Mouse (Mus musculus) embryonic facial prominence, embryonic 14.5 days (tissue): ENCODE measurements at regions not wholly inside any gene's neighbourhood (a gene's known extent, or its start where the extent isn't known, plus 50 kb on each side); places are given as distances from the start of the nearest gene placed in this dataset.

Experiments used
- ATAC-seq: fragments of 200-750 bp; cut with Nextera tagmentation; 2 replicates; pipeline ENCODE4 v1.8.0; 2017; ENCODE audit warnings: low read depth, moderate number of reproducible peaks, moderate TSS enrichment
- DNase-seq: peaks from one replicate; pipeline ENCODE4 v3.0.0-alpha.2; 2015; ENCODE audit warnings: low spot score
- H3K27ac ChIP-seq: fragments of 300-500 bp; sonication (generic); replicated peaks from 2 replicates; pipeline ENCODE4 v1.5.1; 2014; ENCODE audit warnings: low read depth, mild to moderate bottlenecking, low read length, moderate library complexity
- H3K27me3 ChIP-seq: fragments of 300-500 bp; sonication (generic); replicated peaks from 2 replicates; pipeline ENCODE4 v1.6.1; 2014; ENCODE audit warnings: low read length; ENCODE audit not compliant: control insufficient read depth, insufficient read depth
- H3K36me3 ChIP-seq: fragments of 300-500 bp; sonication (generic); 2 replicates; pipeline ENCODE4 v1.6.1; 2014; ENCODE audit warnings: low read length, mixed read lengths; ENCODE audit not compliant: control insufficient read depth, insufficient read depth
- H3K4me1 ChIP-seq: fragments of 300-500 bp; sonication (generic); 2 replicates; pipeline ENCODE4 v1.6.1; 2014; ENCODE audit warnings: antibody characterized with exemption, low read length; ENCODE audit not compliant: control insufficient read depth, insufficient read depth
- H3K4me2 ChIP-seq: fragments of 300-500 bp; sonication (generic); 2 replicates; pipeline ENCODE4 v1.6.1; 2014; ENCODE audit warnings: low read depth, mild to moderate bottlenecking, low read length, moderate library complexity, mixed read lengths
- H3K4me3 ChIP-seq: fragments of 300-500 bp; sonication (generic); 2 replicates; pipeline ENCODE4 v1.5.1; 2014; ENCODE audit warnings: low read depth, mild to moderate bottlenecking, low read length
- H3K9ac ChIP-seq: fragments of 300-500 bp; sonication (generic); 2 replicates; pipeline ENCODE4 v1.6.1; 2014; ENCODE audit warnings: low read depth, mild to moderate bottlenecking, low read length, moderate library complexity, mixed read lengths
- H3K9me3 ChIP-seq: fragments of 300-500 bp; sonication (generic); 2 replicates; pipeline ENCODE4 v1.6.1; 2016; ENCODE audit warnings: low read length; ENCODE audit not compliant: control insufficient read depth
- WGBS: fragments of 180-500 bp; shearing (Covaris S2); extraction: QIAGEN DNeasy Blood & Tissue Kit; methylation state at CpG from one replicate; pipeline ENCODE4 v1.1.7; 2014; 5-methylcytosine and 5-hydroxymethylcytosine counted together

DNA sequence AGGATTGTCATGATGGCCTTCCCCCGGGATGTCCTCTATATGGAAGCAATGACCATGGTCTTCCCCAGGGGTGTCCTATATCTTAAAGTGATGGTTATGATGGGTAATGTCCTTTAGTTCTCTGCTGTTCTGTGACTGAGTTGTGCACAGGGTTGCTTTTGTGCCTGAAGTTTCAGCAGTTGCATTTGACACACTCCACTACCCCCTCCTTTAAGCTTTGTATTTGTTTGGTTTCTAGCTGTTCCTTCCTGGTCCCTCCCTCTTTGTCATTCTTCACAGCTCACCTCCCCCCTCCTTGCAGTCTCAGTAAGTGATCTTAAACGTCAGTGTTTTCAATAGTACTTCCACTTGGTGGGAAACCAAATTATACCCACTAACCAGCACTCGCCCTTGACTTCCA lies 464.4 kb downstream of the Nedd1 start:
- Histone ChIP-seq H3K36me3 (no peaks in the 10 kb centered on the region), H3K4me3 (no peak overlapping the region), H3K9me3 (no peaks in the 10 kb centered on the region), H3K27me3 (no peaks in the 10 kb centered on the region), H3K9ac (no peak overlapping the region), H3K4me2 (no peak overlapping the region), H3K4me1 (no peaks in the 10 kb centered on the region), H3K27ac (no peak overlapping the region)
- DNase-seq, result no peak
- ATAC-seq, result no peak
- 61% methylated on average over 3 of the region's 3 CpGs for WGBS

DNA sequence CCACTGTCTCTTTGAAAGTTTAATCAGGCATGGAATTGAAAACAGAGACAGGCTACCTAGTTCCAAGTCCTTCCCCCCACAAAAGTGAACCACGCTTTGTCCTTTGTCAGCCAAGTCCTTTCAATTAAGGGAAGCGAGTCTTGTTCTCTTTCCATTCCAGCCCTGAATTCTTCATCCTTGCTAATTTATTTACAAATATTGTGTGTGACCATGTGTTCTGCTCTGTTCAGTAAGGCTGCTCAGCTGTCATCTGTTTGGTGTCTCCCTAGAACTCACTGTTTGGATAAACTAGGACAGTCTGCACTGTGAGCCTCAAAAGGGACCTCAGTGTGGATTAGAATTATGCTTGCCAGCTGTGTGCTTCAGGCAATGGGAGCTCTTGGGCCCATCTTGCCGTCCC lies 473.6 kb downstream of the Nedd1 start:
- no peaks in the 10 kb centered on the region for H3K4me1 ChIP-seq
- H3K4me2 ChIP-seq, result no peak overlapping the region
- no peak overlapping the region for H3K9ac ChIP-seq
- no peaks in the 10 kb centered on the region for H3K36me3 ChIP-seq
- DNase-seq (peak; percentile 78), ATAC-seq (0 out of 2 replicates have a peak, but pooled peaks have one; percentile 57)
- H3K27ac ChIP-seq, result no peak overlapping the region
- no peak overlapping the region for H3K4me3 ChIP-seq
- WGBS, result 29% methylated on average over 3 of the region's 3 CpGs
- no peaks in the 10 kb centered on the region for H3K9me3 ChIP-seq
- H3K27me3 ChIP-seq, result no peaks in the 10 kb centered on the region; the same call in 1 of the 2 replicates

DNA sequence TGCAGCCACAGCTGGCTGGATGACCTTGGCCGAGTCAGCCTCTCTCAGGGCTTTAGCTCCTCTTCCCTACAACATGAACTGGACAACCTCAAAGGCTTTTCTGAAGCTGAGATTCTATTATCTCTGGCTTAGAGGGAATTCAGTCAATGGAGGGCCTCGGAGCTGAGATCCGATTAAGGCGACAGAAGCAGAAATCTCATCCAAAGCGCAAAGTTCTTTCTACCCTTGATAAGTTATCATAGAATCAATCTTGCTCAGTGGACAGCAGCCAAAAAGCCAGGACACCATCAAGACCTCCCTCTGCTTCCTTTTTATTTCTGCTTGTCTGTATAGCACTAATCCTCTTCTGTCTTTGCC lies 474.8 kb downstream of the Nedd1 start:
- Histone ChIP-seq H3K4me2 (no peak overlapping the region), H3K4me1 (no peaks in the 10 kb centered on the region), H3K9ac (no peak overlapping the region), H3K27ac (no peak overlapping the region), H3K9me3 (no peaks in the 10 kb centered on the region), H3K4me3 (no peak overlapping the region), H3K27me3 (no peaks in the 10 kb centered on the region; the same call in 1 of the 2 replicates), H3K36me3 (no peaks in the 10 kb centered on the region)
- ATAC-seq (no peak), DNase-seq (no peak)
- WGBS, result 48% methylated on average over 5 of the region's 5 CpGs

DNA sequence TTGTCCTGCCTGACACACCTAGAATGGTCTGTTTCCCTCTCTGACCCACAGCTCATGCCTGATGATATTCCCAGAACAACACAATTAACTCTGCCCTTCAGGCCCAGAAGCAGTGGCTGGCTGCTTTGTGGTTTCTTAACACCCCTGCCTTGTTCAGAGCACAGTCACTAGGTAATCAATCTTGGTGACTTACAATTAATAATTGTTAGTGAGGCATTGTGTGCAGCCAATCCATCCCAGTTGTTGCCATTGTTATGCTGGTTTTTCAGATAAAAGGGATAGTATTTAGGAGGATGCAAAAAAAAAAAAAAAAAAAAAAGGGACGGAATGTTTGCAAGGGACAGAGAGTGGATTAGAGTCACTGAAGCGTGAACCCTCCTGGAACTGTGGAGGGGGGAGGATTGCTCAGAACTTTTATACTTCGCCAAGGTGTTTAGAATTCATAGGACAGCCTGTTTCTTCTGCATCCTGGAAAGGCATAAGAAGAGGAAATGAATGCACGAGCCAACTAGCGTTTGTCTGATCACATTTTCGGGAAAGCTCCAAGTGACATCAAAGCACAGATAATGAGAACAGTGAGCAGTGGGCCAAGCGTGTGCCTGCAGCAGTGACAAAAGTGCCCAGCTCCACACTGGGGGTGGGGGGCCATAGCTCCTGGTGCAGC lies 475.3 kb downstream of the Nedd1 start:
- Histone ChIP-seq H3K9ac (no peak overlapping the region), H3K4me1 (no peaks in the 10 kb centered on the region), H3K27ac (no peak overlapping the region), H3K4me2 (no peak overlapping the region), H3K9me3 (no peaks in the 10 kb centered on the region), H3K4me3 (no peak overlapping the region), H3K36me3 (no peaks in the 10 kb centered on the region), H3K27me3 (no peaks in the 10 kb centered on the region; the same call in 1 of the 2 replicates)
- DNase-seq (no peak), ATAC-seq (no peak)
- WGBS, result 31% methylated on average over 7 of the region's 7 CpGs

DNA sequence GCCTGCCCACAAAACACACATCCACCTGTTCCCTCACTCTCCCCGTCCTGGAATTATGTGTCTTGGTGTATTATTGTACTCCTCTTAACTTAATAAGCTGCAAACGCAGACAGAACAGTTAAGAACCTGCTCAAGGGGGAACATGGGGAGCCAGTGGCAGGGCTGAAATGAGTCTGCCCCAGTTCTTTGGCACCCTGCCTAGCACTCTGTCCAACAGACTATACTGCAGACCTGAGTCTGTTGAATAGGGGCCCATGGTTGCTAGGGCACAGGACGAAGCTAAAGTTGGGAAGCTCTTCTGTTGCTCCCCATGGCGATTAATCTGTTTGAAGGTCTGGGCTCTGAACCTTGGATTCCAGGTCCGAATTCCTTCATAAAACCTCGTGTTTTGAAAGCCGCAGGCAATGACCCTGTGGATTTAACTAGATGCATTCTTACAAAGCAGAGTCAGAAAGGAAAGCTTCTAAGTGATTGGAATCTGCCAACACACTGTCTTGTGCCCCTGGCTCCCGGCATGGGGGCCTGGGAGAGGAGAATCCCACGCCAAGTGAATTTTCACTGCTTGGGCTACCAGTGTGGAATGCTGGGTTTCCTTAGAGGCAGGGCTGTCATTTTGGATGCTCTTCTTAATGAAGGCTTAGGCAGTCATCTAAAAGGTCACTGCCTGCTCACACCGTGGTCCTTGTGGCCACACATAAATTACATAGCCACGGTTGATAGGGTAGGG lies 479.3 kb downstream of the Nedd1 start:
- ATAC-seq, result peak; percentile 37; the same call in 1 of the 2 replicates
- Histone ChIP-seq H3K27ac (no peak overlapping the region), H3K36me3 (no peaks in the 10 kb centered on the region), H3K4me2 (no peak overlapping the region), H3K4me3 (no peak overlapping the region), H3K9me3 (no peaks in the 10 kb centered on the region), H3K4me1 (no peaks in the 10 kb centered on the region), H3K9ac (no peak overlapping the region), H3K27me3 (no peaks in the 10 kb centered on the region)
- WGBS, result 50% methylated on average over 11 of the region's 11 CpGs
- peak; percentile 65 for DNase-seq

DNA sequence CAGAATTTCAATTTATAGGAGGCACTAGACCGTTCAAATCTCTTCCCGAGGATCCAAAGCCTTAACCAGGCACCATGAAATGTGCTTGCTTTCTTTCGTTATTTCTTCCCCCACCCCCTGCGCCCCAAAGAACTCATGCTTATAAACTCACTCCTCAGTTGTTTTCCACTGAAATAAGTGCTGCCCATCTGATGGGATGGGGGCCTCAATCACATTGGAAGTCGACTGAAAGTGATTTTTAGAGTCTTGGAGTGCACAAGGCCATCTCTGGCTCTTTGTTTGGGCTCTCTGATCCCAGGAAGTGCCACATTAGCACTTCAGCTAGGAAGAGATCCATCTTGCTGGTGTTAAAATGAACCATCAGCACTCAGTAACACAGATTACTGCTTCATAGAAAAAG lies 484.3 kb downstream of the Nedd1 start:
- no peaks in the 10 kb centered on the region for H3K9me3 ChIP-seq
- H3K36me3 ChIP-seq, result no peaks in the 10 kb centered on the region
- no peaks in the 10 kb centered on the region for H3K4me1 ChIP-seq
- no peaks in the 10 kb centered on the region for H3K27me3 ChIP-seq
- H3K4me3 ChIP-seq, result no peak overlapping the region
- H3K4me2 ChIP-seq, result no peak overlapping the region
- H3K9ac ChIP-seq, result no peak overlapping the region
- H3K27ac ChIP-seq, result no peak overlapping the region
- WGBS, result 54% methylated on average over 5 of the region's 5 CpGs
- no peak for ATAC-seq
- no peak for DNase-seq

DNA sequence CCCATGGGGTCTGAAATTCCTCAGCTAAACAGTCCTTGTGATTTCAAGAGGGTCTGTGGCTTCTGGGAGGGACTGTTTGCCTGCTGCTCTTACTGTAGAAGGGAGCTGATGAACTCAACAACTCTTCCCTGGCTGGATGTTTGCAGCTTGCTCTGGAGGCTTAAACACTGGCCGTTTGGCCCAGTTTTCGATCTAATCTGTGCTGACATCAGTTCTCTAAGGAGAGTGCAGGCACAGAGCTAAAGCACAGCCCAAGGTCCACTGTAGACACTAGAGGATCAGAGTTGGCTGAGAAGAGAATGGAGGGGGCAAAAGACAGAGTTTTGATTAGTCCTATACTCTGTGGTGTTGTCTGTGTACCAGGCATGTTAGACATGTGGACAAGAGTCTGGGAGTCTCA lies 490.1 kb downstream of the Nedd1 start:
- ATAC-seq, result no peak
- H3K27ac ChIP-seq, result no peak overlapping the region
- no peaks in the 10 kb centered on the region for H3K36me3 ChIP-seq
- WGBS, result 47% methylated on average over 2 of the region's 2 CpGs
- no peak overlapping the region for H3K4me3 ChIP-seq
- no peak overlapping the region for H3K4me2 ChIP-seq
- DNase-seq, result no peak
- H3K4me1 ChIP-seq, result no peaks in the 10 kb centered on the region
- no peak overlapping the region for H3K9ac ChIP-seq
- no peaks in the 10 kb centered on the region for H3K27me3 ChIP-seq
- H3K9me3 ChIP-seq, result no peaks in the 10 kb centered on the region

DNA sequence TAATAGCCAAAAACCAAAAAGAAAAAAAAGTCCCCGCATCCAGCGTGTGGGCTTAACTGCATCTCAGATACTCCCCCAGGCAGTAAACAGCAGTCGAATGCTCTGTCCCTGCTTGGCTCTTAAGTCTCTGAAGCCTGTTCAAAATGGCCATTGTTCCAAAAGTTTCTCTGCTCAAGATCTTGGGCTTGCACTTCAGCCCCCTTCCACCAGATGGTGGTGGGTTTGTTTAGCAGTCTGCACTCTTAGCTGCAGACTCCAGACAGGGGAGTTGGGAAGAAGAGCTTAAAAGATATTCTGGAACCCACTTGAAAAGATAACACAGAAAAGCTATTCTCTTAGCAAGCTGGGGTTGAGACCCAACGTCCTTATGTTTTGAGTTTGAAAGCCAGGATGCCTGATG lies 496.4 kb downstream of the Nedd1 start:
- no peak overlapping the region for H3K4me3 ChIP-seq
- H3K4me1 ChIP-seq, result no peaks in the 10 kb centered on the region
- no peaks in the 10 kb centered on the region for H3K36me3 ChIP-seq
- no peak overlapping the region for H3K27ac ChIP-seq
- 49% methylated on average over 4 of the region's 4 CpGs for WGBS
- H3K9me3 ChIP-seq, result no peaks in the 10 kb centered on the region
- no peak for ATAC-seq
- H3K9ac ChIP-seq, result no peak overlapping the region
- peak; percentile 10 for DNase-seq
- no peaks in the 10 kb centered on the region for H3K27me3 ChIP-seq
- H3K4me2 ChIP-seq, result no peak overlapping the region

DNA sequence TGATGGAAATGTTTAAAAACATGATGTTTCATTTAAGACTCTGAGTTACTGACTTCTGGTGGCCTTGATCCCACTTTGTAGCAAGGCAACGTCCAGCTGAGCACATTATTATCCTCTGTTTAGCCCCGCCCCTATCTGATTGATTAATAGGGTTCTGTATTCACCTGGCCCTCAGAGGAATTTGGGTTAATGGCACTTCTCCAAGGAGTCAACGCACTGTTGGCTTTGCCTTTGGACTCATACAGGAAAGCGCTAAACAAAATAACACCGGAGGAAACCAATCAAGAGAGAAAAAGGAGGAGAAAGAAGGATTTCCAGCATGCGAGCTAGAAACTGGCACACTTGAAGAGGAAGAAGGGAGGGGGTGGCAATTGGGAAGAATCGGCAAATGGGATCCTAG lies 497.1 kb downstream of the Nedd1 start:
- no peak for ATAC-seq
- Histone ChIP-seq H3K9ac (no peak overlapping the region), H3K27me3 (no peaks in the 10 kb centered on the region), H3K36me3 (no peaks in the 10 kb centered on the region), H3K4me3 (no peak overlapping the region), H3K4me2 (no peak overlapping the region), H3K27ac (no peak overlapping the region), H3K4me1 (no peaks in the 10 kb centered on the region), H3K9me3 (no peaks in the 10 kb centered on the region)
- WGBS, result 81% methylated on average over 7 of the region's 7 CpGs
- no peak for DNase-seq
